Mouse (Mus musculus) kidney, adult 9 months (tissue): ENCODE results near the gene Cpt1b.
A peak's percentile ranks its signal among the peaks of the same experiment; 100 is the strongest.

ENCODE experiments used
- DNase-seq: peaks from one replicate; pipeline ENCODE4 v3.0.0; 2022

Cpt1b gene

GRCm38 (mm10) chr15:89425711-89426121 is at the start of gene Cpt1b:
Gene Cpt1b (minus strand): TSS chr15:89425863.
- DNase-seq: peak; percentile 63

- peak; percentile 10 for DNase-seq
Observed at GRCm38 (mm10) chr15:89475293-89475600, 49.6 kb upstream of the Cpt1b start.

GRCm38 (mm10) chr15:89474596-89475292 is 49.1 kb upstream of the Cpt1b start:
- DNase-seq: peak; percentile 20

GRCm38 (mm10) chr15:89473921-89474320 is 48.3 kb upstream of the Cpt1b start:
- no peak for DNase-seq

- DNase-seq: no peak
Observed at GRCm38 (mm10) chr15:89473370-89473769, 47.7 kb upstream of the Cpt1b start.

- DNase-seq: no peak
Observed at GRCm38 (mm10) chr15:89471476-89471875, 45.8 kb upstream of the Cpt1b start.

- peak; percentile 35 for DNase-seq
Observed at GRCm38 (mm10) chr15:89468577-89468976, 42.9 kb upstream of the Cpt1b start.

GRCm38 (mm10) chr15:89465052-89465451 is 39.4 kb upstream of the Cpt1b start:
- no peak for DNase-seq

GRCm38 (mm10) chr15:89463334-89464235 is 37.9 kb upstream of the Cpt1b start:
- DNase-seq: peak; percentile 18

- DNase-seq: no peak
Observed at GRCm38 (mm10) chr15:89462176-89462575, 36.5 kb upstream of the Cpt1b start.

- no peak for DNase-seq
Observed at GRCm38 (mm10) chr15:89461321-89461720, 35.7 kb upstream of the Cpt1b start.

- DNase-seq: no peak
Observed at GRCm38 (mm10) chr15:89460298-89460697, 34.6 kb upstream of the Cpt1b start.

GRCm38 (mm10) chr15:89459821-89460220 is 34.2 kb upstream of the Cpt1b start:
- no peak for DNase-seq

GRCm38 (mm10) chr15:89458942-89459341 is 33.3 kb upstream of the Cpt1b start:
- no peak for DNase-seq

- DNase-seq: no peak
Observed at GRCm38 (mm10) chr15:89455642-89456041, 30.0 kb upstream of the Cpt1b start.

- no peak for DNase-seq
Observed at GRCm38 (mm10) chr15:89454857-89455256, 29.2 kb upstream of the Cpt1b start.

GRCm38 (mm10) chr15:89453865-89454478 is 28.3 kb upstream of the Cpt1b start, which contains the start of gene Mapk8ip2:
Gene Mapk8ip2 (plus strand): TSS chr15:89453913.
- no peak for DNase-seq

GRCm38 (mm10) chr15:89452906-89453864 is 27.5 kb upstream of the Cpt1b start:
- peak; percentile 60 for DNase-seq

GRCm38 (mm10) chr15:89442486-89443070 is 16.9 kb upstream of the Cpt1b start:
- no peak for DNase-seq

GRCm38 (mm10) chr15:89435878-89436277 is 10.2 kb upstream of the Cpt1b start:
- DNase-seq: no peak

GRCm38 (mm10) chr15:89434136-89434535 is 8.5 kb upstream of the Cpt1b start:
- DNase-seq: no peak

- DNase-seq: no peak
Observed at GRCm38 (mm10) chr15:89432946-89433345, 7.3 kb upstream of the Cpt1b start.
